Mouse (Mus musculus) limb, embryonic 15.5 days (tissue): ENCODE measurements around the gene Dclk1. TPM values are rescaled to one million over a fixed set of nuclear protein-coding genes. Genes with fewer than 3 reads are reported as not detected.
A peak's percentile ranks its signal among the peaks of the same experiment; 100 is the strongest.

ENCODE experiments used
- ATAC-seq: fragments of 200-750 bp; cut with Nextera tagmentation; 2 replicates; pipeline ENCODE4 v1.8.0; 2017; ENCODE audit warnings: low read depth, moderate TSS enrichment; ENCODE audit not compliant: insufficient number of reproducible peaks, low FRiP score, low TSS enrichment
- H3K27ac ChIP-seq: fragments of 300-500 bp; sonication (generic); 2 replicates; pipeline ENCODE4 v1.5.1; 2015; ENCODE audit warnings: moderate library complexity, mild to moderate bottlenecking, inconsistent platforms
- H3K27me3 ChIP-seq: fragments of 300-500 bp; sonication (generic); 2 replicates; pipeline ENCODE4 v1.6.1; 2015; ENCODE audit warnings: inconsistent platforms
- H3K36me3 ChIP-seq: fragments of 300-500 bp; sonication (generic); 2 replicates; pipeline ENCODE4 v1.6.1; 2015; ENCODE audit warnings: inconsistent platforms
- H3K4me1 ChIP-seq: fragments of 300-500 bp; sonication (generic); 2 replicates; pipeline ENCODE4 v1.6.1; 2015; ENCODE audit warnings: inconsistent platforms
- H3K4me2 ChIP-seq: fragments of 300-500 bp; sonication (generic); 2 replicates; pipeline ENCODE4 v1.6.1; 2015; ENCODE audit warnings: mild to moderate bottlenecking, inconsistent platforms
- H3K4me3 ChIP-seq: fragments of 300-500 bp; sonication (generic); 2 replicates; pipeline ENCODE4 v1.5.1; 2015; ENCODE audit warnings: mild to moderate bottlenecking, inconsistent platforms
- H3K9ac ChIP-seq: fragments of 300-500 bp; sonication (generic); 2 replicates; pipeline ENCODE4 v1.6.1; 2015; ENCODE audit warnings: inconsistent platforms
- H3K9me3 ChIP-seq: fragments of 300-500 bp; sonication (generic); 2 replicates; pipeline ENCODE4 v1.6.1; 2016; ENCODE audit warnings: inconsistent platforms
- WGBS: fragments of 180-500 bp; shearing (Covaris S2); methylation state at CpG from one replicate; pipeline ENCODE4 v1.1.7; 2015; 5-methylcytosine and 5-hydroxymethylcytosine counted together
- polyA plus RNA-seq: library from polyadenylated mRNA; unstranded; fragments of >200 nt; fragmentation: Nextera tagmentation; extraction: Ambion mirVana; gene quantifications from 2 replicates; pipeline ENCODE4 v1.2.1, GENCODE M21; 2015

Dclk1 gene
- polyA plus RNA-seq, 1 experiment from 2014 or later, result 70.1 TPM

- H3K4me3 ChIP-seq, result no peak overlapping the region
- H3K9me3 ChIP-seq, result no peaks in the 10 kb centered on the region
- no peaks in the 10 kb centered on the region for H3K36me3 ChIP-seq
- no peak overlapping the region for H3K27ac ChIP-seq
- H3K4me1 ChIP-seq, result peaks cover 22% of the 10 kb centered on the region
- WGBS, result 30% methylated on average over 4 of the region's 4 CpGs
- H3K4me2 ChIP-seq, result no peak overlapping the region
- H3K9ac ChIP-seq, result no peak overlapping the region
- ATAC-seq, result no peak
- H3K27me3 ChIP-seq, result no peaks in the 10 kb centered on the region; the same call in 1 of the 2 replicates
Measured at GRCm38 (mm10) chr3:55494348-55494747, 252.2 kb downstream of the Dclk1 start.

GRCm38 (mm10) chr3:55495231-55495630 lies 253.1 kb downstream of the Dclk1 start:
- 0 out of 2 replicates have a peak, but pooled peaks have one; percentile 16 for ATAC-seq
- Histone ChIP-seq H3K27me3 (no peaks in the 10 kb centered on the region; the same call in 1 of the 2 replicates), H3K4me1 (peaks cover 22% of the 10 kb centered on the region), H3K9me3 (no peaks in the 10 kb centered on the region), H3K36me3 (no peaks in the 10 kb centered on the region), H3K4me3 (no peak overlapping the region), H3K9ac (no peak overlapping the region), H3K27ac (no peak overlapping the region), H3K4me2 (no peak overlapping the region)
- 38% methylated on average over 7 of the region's 7 CpGs for WGBS

- Histone ChIP-seq H3K27ac (peak overlapping the region; percentile 59; the same call in 1 of the 2 replicates), H3K4me1 (peaks cover 22% of the 10 kb centered on the region), H3K4me2 (no peak overlapping the region), H3K4me3 (no peak overlapping the region), H3K36me3 (no peaks in the 10 kb centered on the region), H3K9ac (no peak overlapping the region), H3K9me3 (no peaks in the 10 kb centered on the region), H3K27me3 (no peaks in the 10 kb centered on the region; the same call in 1 of the 2 replicates)
- no peak for ATAC-seq
- WGBS, result 28% methylated on average over 4 of the region's 4 CpGs
Measured at GRCm38 (mm10) chr3:55495866-55496265, 253.7 kb downstream of the Dclk1 start.

GRCm38 (mm10) chr3:55496462-55496941 lies 254.3 kb downstream of the Dclk1 start:
- no peak overlapping the region for H3K4me2 ChIP-seq
- H3K4me1 ChIP-seq, result peaks cover 22% of the 10 kb centered on the region
- no peaks in the 10 kb centered on the region for H3K36me3 ChIP-seq
- H3K9ac ChIP-seq, result no peak overlapping the region
- peak; percentile 68; the same call in 1 of the 2 replicates for ATAC-seq
- peak overlapping the region; percentile 27 for H3K27ac ChIP-seq
- H3K9me3 ChIP-seq, result no peaks in the 10 kb centered on the region
- no peaks in the 10 kb centered on the region for H3K27me3 ChIP-seq
- H3K4me3 ChIP-seq, result no peak overlapping the region
- WGBS, result 18% methylated on average over 9 of the region's 9 CpGs

- H3K9me3 ChIP-seq, result no peaks in the 10 kb centered on the region
- H3K4me3 ChIP-seq, result no peak overlapping the region
- no peak overlapping the region for H3K4me2 ChIP-seq
- peaks cover 22% of the 10 kb centered on the region for H3K4me1 ChIP-seq
- H3K27me3 ChIP-seq, result no peaks in the 10 kb centered on the region
- H3K36me3 ChIP-seq, result peaks cover 13% of the 10 kb centered on the region
- no peak for ATAC-seq
- WGBS, result 65% methylated on average over 7 of the region's 7 CpGs
- H3K27ac ChIP-seq, result no peak overlapping the region
- H3K9ac ChIP-seq, result no peak overlapping the region
Measured at GRCm38 (mm10) chr3:55499298-55499697, 257.1 kb downstream of the Dclk1 start.

GRCm38 (mm10) chr3:55510198-55510597 lies 268.0 kb downstream of the Dclk1 start:
- H3K4me1 ChIP-seq, result peaks cover 5% of the 10 kb centered on the region; the same call in 1 of the 2 replicates
- no peak overlapping the region for H3K9ac ChIP-seq
- H3K9me3 ChIP-seq, result no peaks in the 10 kb centered on the region
- 69% methylated on average over 7 of the region's 7 CpGs for WGBS
- no peaks in the 10 kb centered on the region; the same call in 1 of the 2 replicates for H3K36me3 ChIP-seq
- H3K27ac ChIP-seq, result peak overlapping the region; percentile 17; the same call in 1 of the 2 replicates
- H3K27me3 ChIP-seq, result no peaks in the 10 kb centered on the region
- ATAC-seq, result no peak
- H3K4me2 ChIP-seq, result no peak overlapping the region
- H3K4me3 ChIP-seq, result no peak overlapping the region

GRCm38 (mm10) chr3:55511658-55512057 lies 269.5 kb downstream of the Dclk1 start:
- Histone ChIP-seq H3K4me1 (peaks cover 10% of the 10 kb centered on the region), H3K4me3 (no peak overlapping the region), H3K27me3 (no peaks in the 10 kb centered on the region), H3K9me3 (no peaks in the 10 kb centered on the region), H3K36me3 (no peaks in the 10 kb centered on the region; the same call in 1 of the 2 replicates), H3K27ac (peak overlapping the region; percentile 61; the same call in 1 of the 2 replicates), H3K9ac (no peak overlapping the region), H3K4me2 (0 out of 2 replicates have a peak overlapping the region, but pooled peaks have one; percentile 20)
- WGBS, result 28% methylated on average over 6 of the region's 6 CpGs
- peak; percentile 26; the same call in 1 of the 2 replicates for ATAC-seq

GRCm38 (mm10) chr3:55515966-55516365 lies 273.8 kb downstream of the Dclk1 start:
- peaks cover 18% of the 10 kb centered on the region for H3K4me1 ChIP-seq
- WGBS, result 40% methylated on average over 5 of the region's 5 CpGs
- no peak for ATAC-seq

GRCm38 (mm10) chr3:55517454-55518014 lies 275.4 kb downstream of the Dclk1 start:
- Histone ChIP-seq H3K4me2 (peak overlapping the region; percentile 20; the same call in 1 of the 2 replicates), H3K36me3 (no peaks in the 10 kb centered on the region), H3K27me3 (no peaks in the 10 kb centered on the region), H3K9me3 (no peaks in the 10 kb centered on the region), H3K9ac (no peak overlapping the region), H3K4me1 (peaks cover 15% of the 10 kb centered on the region), H3K4me3 (peak overlapping the region; percentile 15), H3K27ac (0 out of 2 replicates have a peak overlapping the region, but pooled peaks have one; percentile 11)
- no peak for ATAC-seq
- 35% methylated on average over 17 of the region's 17 CpGs for WGBS

More at GRCm38 (mm10) chr3:55515966-55516365, 273.8 kb downstream of the Dclk1 start:
- Histone ChIP-seq H3K9me3 (no peaks in the 10 kb centered on the region), H3K4me2 (no peak overlapping the region), H3K36me3 (no peaks in the 10 kb centered on the region), H3K4me3 (no peak overlapping the region), H3K9ac (no peak overlapping the region), H3K27me3 (no peaks in the 10 kb centered on the region), H3K27ac (no peak overlapping the region)

- WGBS, result 18% methylated on average over 12 of the region's 12 CpGs
Measured at GRCm38 (mm10) chr3:55520240-55521180, 278.3 kb downstream of the Dclk1 start.

GRCm38 (mm10) chr3:55521776-55522175 lies 279.6 kb downstream of the Dclk1 start:
- ATAC-seq, result no peak
- Histone ChIP-seq H3K36me3 (no peaks in the 10 kb centered on the region), H3K27me3 (no peaks in the 10 kb centered on the region), H3K4me2 (no peak overlapping the region), H3K9me3 (no peaks in the 10 kb centered on the region), H3K9ac (no peak overlapping the region), H3K4me3 (no peak overlapping the region), H3K27ac (no peak overlapping the region), H3K4me1 (peaks cover 26% of the 10 kb centered on the region)
- WGBS, result 56% methylated on average over 8 of the region's 8 CpGs

More at GRCm38 (mm10) chr3:55520240-55521180, 278.3 kb downstream of the Dclk1 start:
- no peak overlapping the region for H3K27ac ChIP-seq
- no peaks in the 10 kb centered on the region for H3K9me3 ChIP-seq
- H3K36me3 ChIP-seq, result no peaks in the 10 kb centered on the region
- no peak overlapping the region for H3K4me2 ChIP-seq
- ATAC-seq, result no peak
- H3K4me1 ChIP-seq, result peaks cover 32% of the 10 kb centered on the region
- H3K9ac ChIP-seq, result no peak overlapping the region
- no peaks in the 10 kb centered on the region for H3K27me3 ChIP-seq
- H3K4me3 ChIP-seq, result no peak overlapping the region
